Mouse (Mus musculus) small intestine, adult 2 months (tissue): Measurements from ENCODE around the gene Nox1. TPM values are rescaled to one million over a fixed set of nuclear protein-coding genes. Genes with fewer than 3 reads are reported as not detected.

ENCODE experiments used
- H3K27ac ChIP-seq: fragments of 200-500 bp; 2 replicates; pipeline ENCODE4 v1.5.1; 2012; ENCODE audit warnings: low read depth, low read length, control low read depth, inconsistent platforms; ENCODE audit not compliant: insufficient read depth
- H3K27me3 ChIP-seq: fragments of 200-500 bp; 2 replicates; pipeline ENCODE4 v1.6.1; 2012; ENCODE audit warnings: mild to moderate bottlenecking, moderate library complexity, low read length, inconsistent platforms; ENCODE audit not compliant: control insufficient read depth, insufficient read depth
- H3K36me3 ChIP-seq: fragments of 200-500 bp; 2 replicates; pipeline ENCODE4 v1.6.1; 2012; ENCODE audit warnings: mild to moderate bottlenecking, low read length, control low read depth, inconsistent platforms; ENCODE audit not compliant: control insufficient read depth, insufficient read depth
- H3K4me1 ChIP-seq: fragments of 200-500 bp; 2 replicates; pipeline ENCODE4 v1.6.1; 2012; ENCODE audit warnings: low read length, inconsistent platforms, mixed read lengths; ENCODE audit not compliant: control insufficient read depth, insufficient read depth, insufficient read length
- H3K4me3 ChIP-seq: fragments of 200-500 bp; 2 replicates; pipeline ENCODE4 v1.5.1; 2012; ENCODE audit warnings: low read depth, mild to moderate bottlenecking, control low read depth, inconsistent platforms, low read length, moderate library complexity
- CTCF ChIP-seq: fragments of 200-500 bp; IDR thresholded peaks from 2 replicates; pipeline ENCODE4 v1.5.1; 2012; ENCODE audit warnings: low read depth, mild to moderate bottlenecking, control low read depth, inconsistent platforms, low read length, moderate library complexity, mixed read lengths; ENCODE audit not compliant: insufficient replicate concordance, insufficient read length; ENCODE audit errors: extremely low read depth
- POLR2A ChIP-seq: fragments of 200-500 bp; IDR thresholded peaks from 2 replicates; pipeline ENCODE4 v1.6.1; 2012; ENCODE audit warnings: low read depth, mild to moderate bottlenecking, control low read depth, inconsistent platforms, low read length, moderate library complexity
- WGBS: fragments of 180-500 bp; shearing (Covaris S2); methylation state at CpG from one replicate; pipeline ENCODE4 v1.1.7; 2018; 5-methylcytosine and 5-hydroxymethylcytosine counted together
- polyA plus RNA-seq: library from polyadenylated mRNA; depleted of rRNA; stranded (reverse); fragments of >200 nt; gene quantifications from 2 replicates; pipeline ENCODE4 v1.2.3, GENCODE M21; 2012; rRNA removed

The Nox1 gene
- polyA plus RNA-seq, 1 experiment: 0.08 TPM

DNA sequence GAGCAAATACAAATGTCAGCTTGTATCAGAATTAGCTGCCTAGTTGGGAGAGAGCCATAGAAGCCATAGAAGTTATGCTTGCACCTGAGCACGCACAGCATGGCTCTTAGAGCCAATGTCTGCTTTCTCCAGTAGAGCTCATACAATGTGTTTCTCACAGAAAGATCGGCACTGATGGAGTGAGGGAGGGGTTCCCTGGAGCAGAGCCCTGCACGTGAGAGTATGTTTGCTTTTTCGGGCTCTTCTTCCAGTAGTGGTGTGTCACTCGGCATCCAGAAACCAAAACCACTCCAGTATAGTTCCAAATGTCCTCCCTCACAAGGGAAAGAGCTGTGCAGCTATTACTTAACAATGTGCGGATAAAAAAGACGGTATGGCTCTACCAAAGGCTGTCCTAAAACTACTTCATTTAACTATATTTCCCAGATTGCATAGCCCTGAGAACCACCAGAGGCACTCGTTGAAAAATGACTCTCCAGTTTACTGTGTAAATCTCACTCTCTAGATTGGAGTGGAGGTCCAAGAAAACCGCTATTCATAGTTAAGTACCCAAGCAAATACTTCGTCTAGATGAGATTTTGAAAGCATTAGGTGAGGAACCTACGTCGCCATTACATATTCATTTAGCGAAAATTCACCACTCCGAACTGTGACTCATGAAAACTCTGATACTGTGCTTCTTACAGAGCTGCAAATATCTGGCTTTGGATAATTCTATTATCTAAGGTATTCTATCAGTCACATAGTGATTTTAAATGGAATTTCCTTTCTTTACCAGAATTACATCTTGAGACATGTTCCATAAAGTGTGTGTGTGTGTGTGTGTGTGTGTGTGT is 163.5 kb downstream of the Nox1 start:
- TF ChIP-seq POLR2A (no peak), CTCF (no peak)
- WGBS: 54% methylated on average over 14 of the region's 14 CpGs
- H3K4me1 ChIP-seq: no peaks in the 10 kb centered on the region
- no peaks in the 10 kb centered on the region for H3K27me3 ChIP-seq
- H3K4me3 ChIP-seq: no peak overlapping the region
- H3K27ac ChIP-seq: no peak overlapping the region; the same call in 1 of the 2 replicates
- peaks cover 9% of the 10 kb centered on the region; the same call in 1 of the 2 replicates for H3K36me3 ChIP-seq

DNA sequence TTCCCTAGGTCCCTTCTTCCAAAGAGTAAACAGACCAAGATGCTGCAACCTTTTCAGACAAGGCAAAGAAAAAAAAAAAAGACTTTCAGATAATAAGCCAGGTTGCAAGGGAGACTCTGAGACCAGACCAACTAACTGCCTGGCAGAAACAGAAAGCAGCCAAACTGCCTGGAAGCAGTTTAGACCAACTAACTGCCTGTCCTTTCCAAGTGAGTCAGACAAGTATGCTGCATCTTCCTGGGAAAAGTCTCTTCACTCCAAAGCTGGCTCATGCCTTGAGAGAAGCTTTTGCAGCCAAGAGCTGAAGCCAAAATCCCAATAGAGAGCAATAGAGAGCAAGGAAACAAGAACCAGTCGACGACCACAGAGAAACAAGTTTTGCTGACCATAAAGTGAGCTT is 164.9 kb downstream of the Nox1 start:
- WGBS: 74% methylated on average over 2 of the region's 2 CpGs
- Histone ChIP-seq H3K27ac (no peak overlapping the region), H3K36me3 (peaks cover 4% of the 10 kb centered on the region; the same call in 1 of the 2 replicates), H3K4me1 (no peaks in the 10 kb centered on the region), H3K4me3 (no peak overlapping the region), H3K27me3 (no peaks in the 10 kb centered on the region)
- TF ChIP-seq POLR2A (no peak), CTCF (no peak)

DNA sequence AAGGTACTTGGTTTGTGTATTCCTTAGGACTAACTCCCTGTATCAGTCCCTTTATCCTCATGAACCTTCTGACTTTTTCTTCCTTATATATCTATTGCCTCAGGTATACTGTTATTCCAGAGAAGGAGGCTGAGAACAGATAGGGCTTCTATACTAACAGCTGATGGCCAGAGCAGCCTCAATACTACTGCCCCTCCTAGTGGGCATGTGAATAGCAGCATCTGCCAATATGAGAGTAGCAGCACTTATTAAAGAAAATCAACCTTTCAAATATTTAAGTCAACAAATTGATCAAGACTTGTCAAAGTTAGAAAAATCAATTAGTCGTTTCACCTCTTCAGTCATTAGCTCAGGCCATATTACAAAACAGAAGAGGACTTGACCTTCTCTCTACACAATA is 172.8 kb downstream of the Nox1 start:
- no peak for TF ChIP-seq POLR2A
- no peak for TF ChIP-seq CTCF
- Histone ChIP-seq H3K27ac (no peak overlapping the region), H3K4me3 (no peak overlapping the region), H3K36me3 (no peaks in the 10 kb centered on the region), H3K4me1 (no peaks in the 10 kb centered on the region), H3K27me3 (no peaks in the 10 kb centered on the region)
- 49% methylated on average over 1 of the region's 1 CpGs for WGBS

Other genes starting within 250 kb of the Nox1 start
- gene Sytl4, start 240.1 kb downstream of the Nox1 start, polyA plus RNA-seq: 0.24 and 0.28 TPM in 2 replicates
- gene Cstf2, start 162.8 kb downstream of the Nox1 start, polyA plus RNA-seq: 6.9 and 8.8 TPM in 2 replicates
- 0.20 and 0.77 TPM in 2 replicates for gene Xkrx, start 59.9 kb downstream of the Nox1 start, polyA plus RNA-seq
- not detected in 2 replicates for gene Arl13a, start 34.5 kb downstream of the Nox1 start, polyA plus RNA-seq
- gene Trmt2b, start 55.0 kb upstream of the Nox1 start, polyA plus RNA-seq: 2.6 and 4.4 TPM in 2 replicates
- 0.11 and 0.37 TPM in 2 replicates for gene Tmem35a, start 73.3 kb upstream of the Nox1 start, polyA plus RNA-seq
- gene Cenpi, start 86.1 kb upstream of the Nox1 start, polyA plus RNA-seq: 0.29 and 0.94 TPM in 2 replicates
- 0.14 and 0.24 TPM in 2 replicates for gene Drp2, start 182.6 kb upstream of the Nox1 start, polyA plus RNA-seq